13 mouse cellular contexts compared by ENCODE assay signal in genomic region chr2:170308033-170308820, GRCm38 (mm10).
DNase-seq lines count a peak whose midpoint lies in the region; ATAC-seq and TF ChIP-seq lines count a peak whose summit lies in the region.
"Had no signal": no experiment of that assay in that cellular context is flagged by ENCODE, and none has a peak within 500 bp of the region (broad histone marks: within the 10 kb centered on the region; RNA-seq: fewer than 3 reads in every experiment).

No protein-coding gene starts in this region.

- TF ChIP-seq CTCF in intestine, postnatal 0 days (IDR thresholded peaks at IDR 0.05; ENCODE audit: low read depth), result no peak

- H3K4me1 ChIP-seq in intestine, embryonic 15.5 days (replicated peaks), result peaks cover 16% of the 10 kb centered on the region; the same call in 1 of the 2 replicates
- peaks cover 2% of the 10 kb centered on the region; the same call in 1 of the 2 replicates for H3K4me1 ChIP-seq in intestine, postnatal 0 days (replicated peaks; ENCODE audit: control insufficient read depth, insufficient read depth, low read length)
- peaks cover 20% of the 10 kb centered on the region for H3K4me1 ChIP-seq in embryonic facial prominence, embryonic 12.5 days
- H3K4me1 ChIP-seq in hindbrain, embryonic 13.5 days (replicated peaks), result peaks cover 24% of the 10 kb centered on the region
- 0 out of 2 replicates have a peak, but pooled peaks cover 3% of the 10 kb centered on the region for H3K4me1 ChIP-seq in neural tube, embryonic 14.5 days (ENCODE audit: control insufficient read depth, insufficient read depth, low read length)
- H3K4me1 ChIP-seq: liver, embryonic 15.5 days had no signal

- peak overlapping the region; percentile 27; the same call in 1 of the 2 replicates for H3K27ac ChIP-seq in intestine, embryonic 15.5 days
- H3K27ac ChIP-seq in intestine, postnatal 0 days (ENCODE audit: low read depth, low read length), result no peak overlapping the region
- H3K27ac ChIP-seq in embryonic facial prominence, embryonic 12.5 days, result peak overlapping the region; percentile 75
- H3K27ac ChIP-seq in hindbrain, embryonic 13.5 days, result peak overlapping the region; percentile 73
- H3K27ac ChIP-seq in neural tube, embryonic 14.5 days (ENCODE audit: low read depth, low read length), result peak overlapping the region; percentile 1; the same call in 1 of the 2 replicates
- H3K27ac ChIP-seq: left cerebral cortex, adult 2 months; liver, embryonic 15.5 days; macrophage had no signal

- no peak for DNase-seq in urinary bladder, postnatal 36 days (ENCODE audit: low spot score in 2 of 2)
- DNase-seq in thymus, adult 18-20 months, result no peak
- DNase-seq: kidney, postnatal 10 days; right cerebral cortex, postnatal 14 days had no signal

- no peak overlapping the region for H3K9ac ChIP-seq in intestine, embryonic 15.5 days
- H3K9ac ChIP-seq in intestine, postnatal 0 days (ENCODE audit: low read depth, low read length), result no peak overlapping the region
- no peak overlapping the region for H3K9ac ChIP-seq in embryonic facial prominence, embryonic 12.5 days
- no peak overlapping the region for H3K9ac ChIP-seq in hindbrain, embryonic 13.5 days
- no peak overlapping the region for H3K9ac ChIP-seq in neural tube, embryonic 14.5 days (replicated peaks; ENCODE audit: low read depth, low read length)
- H3K9ac ChIP-seq: liver, embryonic 15.5 days had no signal

- WGBS in intestine, embryonic 15.5 days, result 66% methylated on average over 10 of the region's 10 CpGs
- WGBS in intestine, postnatal 0 days, result 53% methylated on average over 10 of the region's 10 CpGs
- 25% methylated on average over 10 of the region's 10 CpGs for WGBS in embryonic facial prominence, embryonic 12.5 days
- 44% methylated on average over 10 of the region's 10 CpGs for WGBS in hindbrain, embryonic 13.5 days
- 55% methylated on average over 10 of the region's 10 CpGs for WGBS in neural tube, embryonic 14.5 days

- H3K4me3 ChIP-seq in intestine, embryonic 15.5 days (replicated peaks), result no peak overlapping the region
- H3K4me3 ChIP-seq in intestine, postnatal 0 days (ENCODE audit: low read depth, low read length), result no peak overlapping the region
- no peak overlapping the region for H3K4me3 ChIP-seq in embryonic facial prominence, embryonic 12.5 days
- H3K4me3 ChIP-seq in hindbrain, embryonic 13.5 days, result no peak overlapping the region
- no peak overlapping the region for H3K4me3 ChIP-seq in neural tube, embryonic 14.5 days (ENCODE audit: low read depth, low read length)
- H3K4me3 ChIP-seq: left cerebral cortex, adult 2 months; liver, embryonic 15.5 days had no signal

- no peaks in the 10 kb centered on the region for H3K27me3 ChIP-seq in intestine, embryonic 15.5 days (replicated peaks)
- H3K27me3 ChIP-seq in intestine, postnatal 0 days (replicated peaks; ENCODE audit: control insufficient read depth, insufficient read depth, low read length), result no peaks in the 10 kb centered on the region
- H3K27me3 ChIP-seq in embryonic facial prominence, embryonic 12.5 days, result no peaks in the 10 kb centered on the region
- no peaks in the 10 kb centered on the region; the same call in 1 of the 2 replicates for H3K27me3 ChIP-seq in hindbrain, embryonic 13.5 days
- no peaks in the 10 kb centered on the region for H3K27me3 ChIP-seq in neural tube, embryonic 14.5 days (ENCODE audit: control insufficient read depth, insufficient read depth, low read length)
- H3K27me3 ChIP-seq: liver, embryonic 15.5 days had no signal

- no peaks in the 10 kb centered on the region for H3K36me3 ChIP-seq in intestine, embryonic 15.5 days
- H3K36me3 ChIP-seq in intestine, postnatal 0 days (ENCODE audit: control insufficient read depth, insufficient read depth), result no peaks in the 10 kb centered on the region
- no peaks in the 10 kb centered on the region for H3K36me3 ChIP-seq in embryonic facial prominence, embryonic 12.5 days
- no peaks in the 10 kb centered on the region for H3K36me3 ChIP-seq in hindbrain, embryonic 13.5 days
- H3K36me3 ChIP-seq in neural tube, embryonic 14.5 days (ENCODE audit: control insufficient read depth, insufficient read depth, low read length), result no peaks in the 10 kb centered on the region
- H3K36me3 ChIP-seq: liver, embryonic 15.5 days had no signal

- no peak overlapping the region for H3K4me2 ChIP-seq in intestine, embryonic 15.5 days (replicated peaks)
- no peak overlapping the region for H3K4me2 ChIP-seq in intestine, postnatal 0 days (replicated peaks; ENCODE audit: low read depth)
- H3K4me2 ChIP-seq in embryonic facial prominence, embryonic 12.5 days (replicated peaks), result no peak overlapping the region; the same call in 1 of the 2 replicates
- no peak overlapping the region for H3K4me2 ChIP-seq in hindbrain, embryonic 13.5 days
- H3K4me2 ChIP-seq in neural tube, embryonic 14.5 days (ENCODE audit: low read depth, low read length), result no peak overlapping the region
- H3K4me2 ChIP-seq: liver, embryonic 15.5 days had no signal

- no peaks in the 10 kb centered on the region for H3K9me3 ChIP-seq in intestine, embryonic 15.5 days
- H3K9me3 ChIP-seq in intestine, postnatal 0 days (ENCODE audit: control insufficient read depth), result no peaks in the 10 kb centered on the region
- no peaks in the 10 kb centered on the region for H3K9me3 ChIP-seq in embryonic facial prominence, embryonic 12.5 days
- H3K9me3 ChIP-seq in hindbrain, embryonic 13.5 days, result no peaks in the 10 kb centered on the region
- H3K9me3 ChIP-seq in neural tube, embryonic 14.5 days (ENCODE audit: control insufficient read depth, low read length), result no peaks in the 10 kb centered on the region
- H3K9me3 ChIP-seq: liver, embryonic 15.5 days had no signal

- peak; percentile 57 for ATAC-seq in intestine, embryonic 15.5 days
- no peak for ATAC-seq in intestine, postnatal 0 days
- no peak for ATAC-seq in embryonic facial prominence, embryonic 12.5 days (ENCODE audit: insufficient number of reproducible peaks, insufficient read depth, low FRiP score, low TSS enrichment)
- ATAC-seq in hindbrain, embryonic 13.5 days (ENCODE audit: low FRiP score), result no peak
- ATAC-seq in neural tube, embryonic 14.5 days (ENCODE audit: low read depth), result no peak
- no peak for ATAC-seq in inflammation-experienced regulatory T-cells, adult 6 months
